Mouse (Mus musculus) hindbrain, embryonic 11.5 days (tissue): ENCODE measurements around the gene Chrna1. TPM values are rescaled to one million over a fixed set of nuclear protein-coding genes. Genes with fewer than 3 reads are reported as not detected.

ENCODE experiments used
- ATAC-seq: fragments of 200-750 bp; cut with Nextera tagmentation; 2 replicates; pipeline ENCODE4 v1.8.0; 2017; ENCODE audit warnings: mild to moderate bottlenecking, moderate TSS enrichment, moderate library complexity; ENCODE audit not compliant: low FRiP score
- DNase-seq: peaks from one replicate; pipeline ENCODE4 v3.0.0-alpha.2; 2015; ENCODE audit warnings: low spot score
- H3K27ac ChIP-seq: fragments of 300-500 bp; sonication (generic); 2 replicates; pipeline ENCODE4 v1.5.1; 2014; ENCODE audit warnings: mild to moderate bottlenecking, low read depth, low read length
- H3K27me3 ChIP-seq: fragments of 300-500 bp; sonication (generic); 2 replicates; pipeline ENCODE4 v1.6.1; 2014; ENCODE audit warnings: mild to moderate bottlenecking, low read length, moderate library complexity, mixed read lengths; ENCODE audit not compliant: control insufficient read depth, insufficient read depth
- H3K36me3 ChIP-seq: fragments of 300-500 bp; sonication (generic); 2 replicates; pipeline ENCODE4 v1.6.1; 2014; ENCODE audit warnings: mild to moderate bottlenecking, low read length, moderate library complexity, mixed read lengths; ENCODE audit not compliant: control insufficient read depth, insufficient read depth
- H3K4me1 ChIP-seq: fragments of 300-500 bp; sonication (generic); replicated peaks from 2 replicates; pipeline ENCODE4 v1.6.1; 2014; ENCODE audit warnings: low read length, mixed read lengths; ENCODE audit not compliant: control insufficient read depth, insufficient read depth
- H3K4me2 ChIP-seq: fragments of 300-500 bp; sonication (generic); replicated peaks from 2 replicates; pipeline ENCODE4 v1.6.1; 2014; ENCODE audit warnings: mild to moderate bottlenecking, low read depth, low read length
- H3K4me3 ChIP-seq: fragments of 300-500 bp; sonication (generic); 2 replicates; pipeline ENCODE4 v1.5.1; 2014; ENCODE audit warnings: low read depth, low read length
- H3K9ac ChIP-seq: fragments of 300-500 bp; sonication (generic); 2 replicates; pipeline ENCODE4 v1.6.1; 2014; ENCODE audit warnings: low read depth, low read length
- H3K9me3 ChIP-seq: fragments of 300-500 bp; sonication (generic); 2 replicates; pipeline ENCODE4 v1.6.1; 2016; ENCODE audit warnings: low read length; ENCODE audit not compliant: control insufficient read depth
- WGBS: fragments of 180-500 bp; shearing (Covaris S2); extraction: QIAGEN DNeasy Blood & Tissue Kit; methylation state at CpG from one replicate; pipeline ENCODE4 v1.1.7; 2014; 5-methylcytosine and 5-hydroxymethylcytosine counted together
- polyA plus RNA-seq: library from polyadenylated mRNA; unstranded; fragments of >200 nt; fragmentation: Nextera tagmentation; extraction: Ambion mirVana; gene quantifications from 2 replicates; pipeline ENCODE4 v1.2.1, GENCODE M21; 2014

The Chrna1 gene
- 0.51 and 0.98 TPM in 2 replicates for polyA plus RNA-seq

GRCm38 (mm10) chr2:73580166-73580565, at the start of gene Chrna1:
Chrna1 (minus strand) TSS chr2:73580338.
- WGBS, result 79% methylated on average over 9 of the region's 9 CpGs
- Histone ChIP-seq H3K27ac (no peak within 1 kb of the TSS), H3K4me1 (no peaks in the 10 kb centered on the region), H3K27me3 (no peaks in the 10 kb centered on the region; the same call in 1 of the 2 replicates), H3K9ac (no peak within 1 kb of the TSS), H3K4me3 (no peak within 1 kb of the TSS), H3K9me3 (no peaks in the 10 kb centered on the region), H3K4me2 (no peak within 1 kb of the TSS), H3K36me3 (no peaks in the 10 kb centered on the region)
- DNase-seq (no peak), ATAC-seq (no peak)

- 72% methylated on average over 4 of the region's 4 CpGs for WGBS
- H3K4me1 ChIP-seq, result no peaks in the 10 kb centered on the region
Observed at GRCm38 (mm10) chr2:73618486-73619052, 38.4 kb upstream of the Chrna1 start.

GRCm38 (mm10) chr2:73616434-73617057, 36.4 kb upstream of the Chrna1 start:
- Histone ChIP-seq H3K27ac (no peak overlapping the region), H3K4me2 (no peak overlapping the region), H3K27me3 (no peaks in the 10 kb centered on the region), H3K36me3 (no peaks in the 10 kb centered on the region), H3K9me3 (no peaks in the 10 kb centered on the region), H3K9ac (no peak overlapping the region), H3K4me3 (no peak overlapping the region), H3K4me1 (no peaks in the 10 kb centered on the region)
- ATAC-seq, result no peak
- WGBS, result 87% methylated on average over 17 of the region's 17 CpGs
- DNase-seq, result no peak

More at GRCm38 (mm10) chr2:73618486-73619052, 38.4 kb upstream of the Chrna1 start:
- no peak overlapping the region for H3K9ac ChIP-seq
- no peaks in the 10 kb centered on the region for H3K9me3 ChIP-seq
- H3K27me3 ChIP-seq, result no peaks in the 10 kb centered on the region
- H3K4me2 ChIP-seq, result no peak overlapping the region
- no peak for DNase-seq
- ATAC-seq, result no peak
- no peaks in the 10 kb centered on the region; the same call in 1 of the 2 replicates for H3K36me3 ChIP-seq
- H3K4me3 ChIP-seq, result no peak overlapping the region
- no peak overlapping the region for H3K27ac ChIP-seq

GRCm38 (mm10) chr2:73615456-73615855, 35.3 kb upstream of the Chrna1 start:
- ATAC-seq, result no peak
- no peaks in the 10 kb centered on the region for H3K4me1 ChIP-seq
- no peak overlapping the region for H3K4me3 ChIP-seq
- WGBS, result 88% methylated on average over 5 of the region's 5 CpGs
- DNase-seq, result no peak
- H3K9me3 ChIP-seq, result no peaks in the 10 kb centered on the region
- no peaks in the 10 kb centered on the region for H3K36me3 ChIP-seq
- no peak overlapping the region for H3K4me2 ChIP-seq
- no peak overlapping the region for H3K27ac ChIP-seq
- H3K27me3 ChIP-seq, result no peaks in the 10 kb centered on the region
- no peak overlapping the region for H3K9ac ChIP-seq

- DNase-seq, result no peak
- H3K4me1 ChIP-seq, result no peaks in the 10 kb centered on the region
- no peak overlapping the region for H3K9ac ChIP-seq
- H3K4me3 ChIP-seq, result no peak overlapping the region
- no peak overlapping the region for H3K27ac ChIP-seq
- H3K36me3 ChIP-seq, result 0 out of 2 replicates have a peak, but pooled peaks cover 2% of the 10 kb centered on the region
- WGBS, result 96% methylated on average over 8 of the region's 8 CpGs
- H3K9me3 ChIP-seq, result no peaks in the 10 kb centered on the region
- no peak overlapping the region for H3K4me2 ChIP-seq
- no peaks in the 10 kb centered on the region for H3K27me3 ChIP-seq
- no peak for ATAC-seq
Observed at GRCm38 (mm10) chr2:73614303-73614702, 34.2 kb upstream of the Chrna1 start.

GRCm38 (mm10) chr2:73612941-73613340, 32.8 kb upstream of the Chrna1 start:
- H3K27me3 ChIP-seq, result no peaks in the 10 kb centered on the region
- H3K4me1 ChIP-seq, result no peaks in the 10 kb centered on the region
- no peaks in the 10 kb centered on the region for H3K9me3 ChIP-seq
- ATAC-seq (no peak), DNase-seq (no peak)
- H3K4me2 ChIP-seq, result no peak overlapping the region
- no peak overlapping the region for H3K4me3 ChIP-seq
- no peak overlapping the region for H3K9ac ChIP-seq
- 98% methylated on average over 7 of the region's 7 CpGs for WGBS
- 0 out of 2 replicates have a peak, but pooled peaks cover 2% of the 10 kb centered on the region for H3K36me3 ChIP-seq
- no peak overlapping the region for H3K27ac ChIP-seq

- Histone ChIP-seq H3K9ac (no peak overlapping the region), H3K4me2 (no peak overlapping the region), H3K4me3 (no peak overlapping the region), H3K27me3 (no peaks in the 10 kb centered on the region), H3K36me3 (0 out of 2 replicates have a peak, but pooled peaks cover 2% of the 10 kb centered on the region), H3K4me1 (no peaks in the 10 kb centered on the region; the same call in 1 of the 2 replicates), H3K9me3 (no peaks in the 10 kb centered on the region), H3K27ac (no peak overlapping the region)
- 96% methylated on average over 6 of the region's 6 CpGs for WGBS
- no peak for ATAC-seq
- DNase-seq, result no peak
Observed at GRCm38 (mm10) chr2:73612367-73612914, 32.3 kb upstream of the Chrna1 start.

GRCm38 (mm10) chr2:73611798-73612197, 31.7 kb upstream of the Chrna1 start:
- Histone ChIP-seq H3K4me2 (no peak overlapping the region), H3K36me3 (0 out of 2 replicates have a peak, but pooled peaks cover 2% of the 10 kb centered on the region), H3K9ac (no peak overlapping the region), H3K27me3 (no peaks in the 10 kb centered on the region), H3K9me3 (no peaks in the 10 kb centered on the region), H3K27ac (no peak overlapping the region), H3K4me3 (no peak overlapping the region), H3K4me1 (no peaks in the 10 kb centered on the region; the same call in 1 of the 2 replicates)
- DNase-seq (no peak), ATAC-seq (no peak)
- 88% methylated on average over 6 of the region's 6 CpGs for WGBS
